Mouse (Mus musculus): ENCODE data around the gene Eif4a2.

- TF ChIP-seq CTCF (IDR thresholded peaks at IDR 0.05; ENCODE audit: control insufficient read depth, insufficient read depth, insufficient replicate concordance, low read depth, low read length) (no peak), POLR2A (IDR thresholded peaks at IDR 0.05; ENCODE audit: control insufficient read depth, low read depth, low read length) (no peak)
These were observed 39.0 kb downstream of the Eif4a2 start, which contains the start of gene Adipoq for GRCm38 (mm10) chr16:23146280-23146679.

Data from testis, adult 2 months (tissue).